Mouse (Mus musculus) intestine, postnatal 0 days (tissue): Measurements from ENCODE around the gene Apoh. TPM values are rescaled to one million over a fixed set of nuclear protein-coding genes. Genes with fewer than 3 reads are reported as not detected.
A peak's percentile ranks its signal among the peaks of the same experiment; 100 is the strongest.

Experiments used
- ATAC-seq: fragments of 200-750 bp; cut with Nextera tagmentation; 2 replicates; pipeline ENCODE4 v1.8.0; 2017; ENCODE audit warnings: mild to moderate bottlenecking, moderate TSS enrichment, moderate library complexity
- H3K27ac ChIP-seq: fragments of 300-500 bp; sonication (generic); 2 replicates; pipeline ENCODE4 v1.5.1; 2014; ENCODE audit warnings: mild to moderate bottlenecking, low read depth, low read length, moderate library complexity
- H3K27me3 ChIP-seq: fragments of 300-500 bp; sonication (generic); replicated peaks from 2 replicates; pipeline ENCODE4 v1.6.1; 2014; ENCODE audit warnings: low read length, mixed read lengths; ENCODE audit not compliant: control insufficient read depth, insufficient read depth
- H3K36me3 ChIP-seq: fragments of 300-500 bp; sonication (generic); 2 replicates; pipeline ENCODE4 v1.6.1; 2014; ENCODE audit warnings: mild to moderate bottlenecking, moderate library complexity; ENCODE audit not compliant: control insufficient read depth, insufficient read depth
- H3K4me1 ChIP-seq: fragments of 300-500 bp; sonication (generic); replicated peaks from 2 replicates; pipeline ENCODE4 v1.6.1; 2014; ENCODE audit warnings: antibody characterized with exemption, low read length, mixed read lengths; ENCODE audit not compliant: control insufficient read depth, insufficient read depth
- H3K4me2 ChIP-seq: fragments of 300-500 bp; sonication (generic); replicated peaks from 2 replicates; pipeline ENCODE4 v1.6.1; 2014; ENCODE audit warnings: low read depth, mild to moderate bottlenecking, moderate library complexity
- H3K4me3 ChIP-seq: fragments of 300-500 bp; sonication (generic); 2 replicates; pipeline ENCODE4 v1.5.1; 2014; ENCODE audit warnings: low read depth, low read length
- H3K9ac ChIP-seq: fragments of 300-500 bp; sonication (generic); 2 replicates; pipeline ENCODE4 v1.6.1; 2014; ENCODE audit warnings: mild to moderate bottlenecking, low read depth, low read length
- H3K9me3 ChIP-seq: fragments of 300-500 bp; sonication (generic); 2 replicates; pipeline ENCODE4 v1.6.1; 2016; ENCODE audit warnings: mixed run types; ENCODE audit not compliant: control insufficient read depth
- CTCF ChIP-seq: sonication (generic); IDR thresholded peaks from 2 replicates; pipeline ENCODE4 v1.5.1; 2016; ENCODE audit warnings: low read depth, mild to moderate bottlenecking, control low read depth, antibody characterized with exemption, moderate library complexity
- WGBS: fragments of 180-500 bp; shearing (Covaris S2); extraction: QIAGEN DNeasy Blood & Tissue Kit; methylation state at CpG from one replicate; pipeline ENCODE4 v1.1.7; 2014; 5-methylcytosine and 5-hydroxymethylcytosine counted together
- polyA plus RNA-seq: library from polyadenylated mRNA; unstranded; fragments of >200 nt; fragmentation: Nextera tagmentation; extraction: Ambion mirVana; gene quantifications from 2 replicates; pipeline ENCODE4 v1.2.1, GENCODE M21; 2015

The Apoh gene
- polyA plus RNA-seq, 1 experiment from 2014 or later: 0.77 TPM

GRCm38 (mm10) chr11:108309791-108310190, 33.4 kb upstream of the Apoh start:
- H3K9ac ChIP-seq: no peak overlapping the region
- WGBS: 41% methylated on average over 5 of the region's 5 CpGs
- peak overlapping the region; percentile 40 for H3K4me2 ChIP-seq
- no peaks in the 10 kb centered on the region for H3K9me3 ChIP-seq
- ATAC-seq: peak; percentile 85
- H3K27ac ChIP-seq: peak overlapping the region; percentile 73
- H3K4me3 ChIP-seq: no peak overlapping the region
- TF ChIP-seq CTCF: no peak
- no peaks in the 10 kb centered on the region for H3K27me3 ChIP-seq
- H3K36me3 ChIP-seq: no peaks in the 10 kb centered on the region
- peaks cover 29% of the 10 kb centered on the region for H3K4me1 ChIP-seq

- Histone ChIP-seq H3K4me2 (no peak overlapping the region), H3K9me3 (no peaks in the 10 kb centered on the region), H3K9ac (no peak overlapping the region), H3K4me3 (no peak overlapping the region), H3K4me1 (peaks cover 24% of the 10 kb centered on the region; the same call in 1 of the 2 replicates), H3K27me3 (no peaks in the 10 kb centered on the region), H3K36me3 (no peaks in the 10 kb centered on the region), H3K27ac (no peak overlapping the region)
- 47% methylated on average over 2 of the region's 2 CpGs for WGBS
- TF ChIP-seq CTCF: no peak
- ATAC-seq: no peak
Observed at GRCm38 (mm10) chr11:108311912-108312311, 31.2 kb upstream of the Apoh start.

DNA sequence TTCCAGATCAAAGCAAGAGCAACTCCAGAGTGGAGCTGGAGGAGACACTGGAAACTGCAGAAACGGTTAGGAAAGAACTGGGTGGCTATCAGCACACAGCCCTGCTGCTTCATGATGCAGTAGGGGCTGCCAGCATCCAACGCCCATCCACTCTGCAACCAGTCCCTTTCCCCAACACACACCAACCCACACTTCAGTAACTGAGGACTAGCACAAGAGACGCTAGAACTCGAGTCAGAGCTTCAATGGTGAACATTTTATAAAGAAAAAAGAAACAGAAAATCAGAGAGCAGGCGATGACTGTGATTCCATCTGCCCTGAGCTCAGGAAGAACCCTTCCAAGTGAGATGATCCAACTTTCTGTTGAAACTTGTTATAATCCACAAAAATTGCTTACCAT, 30.6 kb upstream of the Apoh start:
- ATAC-seq: no peak

DNA sequence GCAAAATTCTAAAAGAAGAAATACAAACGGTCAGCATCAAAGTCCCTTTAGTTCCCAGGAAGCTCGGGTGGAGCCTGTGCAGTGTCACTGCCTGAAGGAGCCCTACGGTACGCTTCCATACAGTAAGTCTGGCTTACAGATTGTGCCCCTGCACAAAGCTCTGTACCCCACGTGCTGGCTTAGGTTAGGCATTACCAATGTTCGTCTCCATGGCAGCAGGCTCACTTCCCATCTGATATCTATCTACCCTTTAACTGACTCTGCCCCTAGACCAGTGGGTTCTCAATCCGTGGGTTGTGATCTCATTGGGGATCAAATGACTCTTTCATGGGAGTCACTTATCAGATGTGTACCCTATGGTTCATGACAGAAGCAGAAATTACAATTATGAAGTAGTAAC, 27.4 kb upstream of the Apoh start:
- Histone ChIP-seq H3K27me3 (no peaks in the 10 kb centered on the region), H3K9ac (no peak overlapping the region), H3K36me3 (no peaks in the 10 kb centered on the region), H3K4me1 (peaks cover 17% of the 10 kb centered on the region; the same call in 1 of the 2 replicates), H3K4me3 (no peak overlapping the region), H3K9me3 (no peaks in the 10 kb centered on the region), H3K4me2 (no peak overlapping the region), H3K27ac (no peak overlapping the region)
- ATAC-seq: no peak
- no peak for TF ChIP-seq CTCF
- WGBS: 74% methylated on average over 7 of the region's 7 CpGs

More for the DNA sequence above, 30.6 kb upstream of the Apoh start:
- H3K4me1 ChIP-seq: peaks cover 24% of the 10 kb centered on the region; the same call in 1 of the 2 replicates
- H3K9me3 ChIP-seq: no peaks in the 10 kb centered on the region
- WGBS: 70% methylated on average over 5 of the region's 5 CpGs
- H3K4me2 ChIP-seq: no peak overlapping the region
- H3K4me3 ChIP-seq: no peak overlapping the region
- H3K36me3 ChIP-seq: no peaks in the 10 kb centered on the region
- H3K9ac ChIP-seq: no peak overlapping the region
- TF ChIP-seq CTCF: no peak
- H3K27me3 ChIP-seq: no peaks in the 10 kb centered on the region
- no peak overlapping the region for H3K27ac ChIP-seq

DNA sequence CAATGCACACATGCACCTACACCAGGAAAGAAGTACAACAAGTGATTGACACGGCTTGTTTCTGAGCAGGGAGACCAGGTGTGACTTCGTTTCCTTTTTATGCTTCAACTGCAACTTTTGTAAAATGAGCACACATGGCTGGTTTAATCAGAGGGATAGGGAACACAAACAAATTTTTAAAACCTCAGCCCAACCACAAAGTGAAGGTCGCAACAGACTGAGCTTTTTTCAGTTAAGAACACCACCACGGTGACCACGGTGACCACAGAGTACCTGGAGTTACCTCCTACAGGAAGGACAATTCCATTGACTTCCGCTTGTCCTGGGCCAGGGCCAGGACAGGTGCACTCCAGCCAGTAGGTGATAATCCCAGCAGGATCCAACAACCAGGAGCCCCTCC, 25.3 kb upstream of the Apoh start:
- Histone ChIP-seq H3K27ac (no peak overlapping the region), H3K4me2 (no peak overlapping the region), H3K9ac (no peak overlapping the region), H3K4me1 (0 out of 2 replicates have a peak, but pooled peaks cover 5% of the 10 kb centered on the region), H3K36me3 (no peaks in the 10 kb centered on the region), H3K27me3 (no peaks in the 10 kb centered on the region), H3K9me3 (no peaks in the 10 kb centered on the region), H3K4me3 (no peak overlapping the region)
- no peak for TF ChIP-seq CTCF
- ATAC-seq: no peak
- 76% methylated on average over 6 of the region's 6 CpGs for WGBS

GRCm38 (mm10) chr11:108319162-108319561, 24.0 kb upstream of the Apoh start:
- Histone ChIP-seq H3K27me3 (no peaks in the 10 kb centered on the region), H3K9me3 (no peaks in the 10 kb centered on the region), H3K9ac (no peak overlapping the region), H3K4me2 (no peak overlapping the region), H3K27ac (no peak overlapping the region), H3K4me1 (no peaks in the 10 kb centered on the region), H3K4me3 (no peak overlapping the region), H3K36me3 (no peaks in the 10 kb centered on the region)
- no peak for ATAC-seq
- no peak for TF ChIP-seq CTCF
- 88% methylated on average over 11 of the region's 11 CpGs for WGBS

DNA sequence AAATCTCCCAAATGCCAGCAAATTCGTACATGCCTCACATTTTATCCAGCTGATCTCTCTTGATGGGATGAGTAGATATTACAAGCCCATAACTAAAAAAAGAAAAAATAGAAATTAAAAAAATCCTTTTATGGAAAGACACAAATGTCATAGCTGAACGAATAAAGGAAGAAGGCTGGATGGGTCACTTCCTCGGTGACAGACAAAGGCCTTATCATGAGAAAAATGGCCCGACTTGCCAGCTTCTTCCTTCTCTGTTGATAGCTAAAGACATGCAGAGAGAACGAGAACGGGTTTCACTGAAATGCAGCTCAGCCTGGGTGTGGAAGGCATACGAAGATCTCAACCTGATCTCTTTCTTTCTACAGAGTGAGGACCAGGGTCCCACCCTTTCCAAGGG, 22.6 kb upstream of the Apoh start:
- Histone ChIP-seq H3K4me1 (no peaks in the 10 kb centered on the region), H3K4me3 (no peak overlapping the region), H3K27me3 (no peaks in the 10 kb centered on the region), H3K9me3 (no peaks in the 10 kb centered on the region), H3K36me3 (no peaks in the 10 kb centered on the region), H3K9ac (no peak overlapping the region), H3K4me2 (no peak overlapping the region), H3K27ac (no peak overlapping the region)
- ATAC-seq: no peak
- 75% methylated on average over 7 of the region's 7 CpGs for WGBS
- no peak for TF ChIP-seq CTCF
